Mouse (Mus musculus): Measurements from ENCODE around the gene Fbxw21.

Fbxw21 gene

DNA sequence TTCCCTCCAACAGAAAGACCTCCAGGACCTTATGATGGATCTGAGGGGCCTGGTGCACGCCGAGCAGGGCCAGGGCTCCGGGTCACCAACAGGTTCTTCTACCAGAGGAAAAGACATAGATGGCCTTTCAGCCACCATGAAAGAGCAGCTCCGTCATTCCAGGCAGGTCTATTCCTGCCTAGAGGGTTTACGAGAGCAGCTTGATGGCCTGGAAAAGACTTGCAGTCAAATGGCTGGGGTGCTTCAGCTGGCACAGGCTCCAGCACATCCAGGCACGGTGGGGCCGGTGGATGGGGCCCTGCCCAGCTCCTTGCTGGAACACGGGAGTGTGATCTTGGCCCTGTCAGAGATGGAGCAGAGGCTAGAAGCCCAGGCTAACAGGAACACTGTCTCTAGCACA lies 70.0 kb downstream of the Fbxw21 start:
- peak in 1 of 2 experiments; percentile 26 for DNase-seq (ENCODE audit: inconsistent age in 2 of 2, low spot score in 1 of 2)

DNA sequence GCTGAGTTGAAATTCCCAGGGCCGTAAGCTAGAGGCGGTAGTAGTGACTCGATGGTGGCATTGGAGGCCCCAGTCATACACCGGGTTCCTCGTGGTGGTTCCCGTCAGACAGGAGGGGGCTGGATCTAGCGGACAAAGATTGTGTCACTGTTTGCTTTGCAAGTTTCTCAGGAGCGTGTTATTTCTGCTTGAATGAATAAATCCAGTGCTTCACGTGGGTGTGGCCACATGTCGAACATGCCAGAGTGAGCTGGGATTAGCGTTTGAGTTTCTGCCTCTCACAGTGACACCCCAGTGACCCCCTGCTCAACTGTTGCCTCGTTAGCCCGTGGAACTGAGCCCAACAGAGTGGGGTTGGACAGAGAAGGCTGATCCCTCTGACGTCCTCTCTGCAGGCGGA lies 71.4 kb downstream of the Fbxw21 start:
- peak in 1 of 2 experiments; percentile 24 for DNase-seq (ENCODE audit: inconsistent age in 2 of 2, low spot score in 1 of 2)

Data from adrenal gland, adult (tissue).